Mouse (Mus musculus) liver, adult (tissue): ENCODE measurements around the gene Ift80.

Experiments used
- GATA4 ChIP-seq: IDR thresholded peaks from 2 replicates; pipeline ENCODE4 v1.6.1; 2014; ENCODE audit warnings: mild to moderate bottlenecking, low read length; ENCODE audit not compliant: insufficient replicate concordance

Ift80 gene

GRCm38 (mm10) chr3:68904902-68905778 is 99.2 kb downstream of the Ift80 start:
- TF ChIP-seq GATA4 = no peak

GRCm38 (mm10) chr3:68897154-68897553 is 107.2 kb downstream of the Ift80 start:
- TF ChIP-seq GATA4 = no peak

DNA sequence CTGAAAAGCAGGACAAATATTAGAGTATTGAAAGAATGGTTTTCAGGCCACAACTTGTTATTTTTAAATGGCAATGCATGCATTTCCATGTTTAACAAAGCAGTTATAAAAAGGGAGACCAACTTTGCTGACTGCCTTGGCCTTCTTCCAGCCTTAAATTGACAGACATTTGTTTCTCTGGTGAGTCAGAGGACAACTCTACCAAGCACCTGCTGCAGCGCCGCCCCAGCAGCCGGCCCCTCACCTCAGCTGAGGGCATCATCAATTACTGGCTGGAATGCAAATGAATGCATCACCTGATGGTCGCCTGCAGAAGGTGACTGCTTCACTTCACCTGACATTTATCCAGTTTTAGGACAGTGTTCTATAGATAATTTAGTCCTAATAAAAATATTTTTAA is 108.9 kb downstream of the Ift80 start:
- TF ChIP-seq GATA4 = no peak

- no peak for TF ChIP-seq GATA4
Observed at GRCm38 (mm10) chr3:68886845-68887244, 117.5 kb downstream of the Ift80 start.

DNA sequence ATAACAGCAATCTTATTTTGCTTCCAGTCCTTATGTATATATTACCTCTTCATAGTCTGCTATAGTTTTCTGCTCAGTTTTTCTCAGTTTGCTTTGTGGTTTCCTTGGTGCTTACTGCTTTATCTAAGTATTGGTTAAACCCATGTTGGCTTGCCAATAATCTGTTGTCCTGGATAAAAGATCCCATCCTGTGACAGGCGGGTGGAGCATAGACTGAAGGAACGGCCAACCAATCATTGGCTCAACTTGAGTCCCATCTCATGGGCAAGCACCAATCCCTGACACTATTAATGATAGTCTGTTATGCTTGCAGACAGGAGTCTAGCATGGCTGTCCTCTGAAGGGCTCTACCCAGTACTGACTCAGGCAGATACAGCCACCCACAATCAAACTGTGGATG is 130.3 kb downstream of the Ift80 start:
- TF ChIP-seq GATA4 = no peak

DNA sequence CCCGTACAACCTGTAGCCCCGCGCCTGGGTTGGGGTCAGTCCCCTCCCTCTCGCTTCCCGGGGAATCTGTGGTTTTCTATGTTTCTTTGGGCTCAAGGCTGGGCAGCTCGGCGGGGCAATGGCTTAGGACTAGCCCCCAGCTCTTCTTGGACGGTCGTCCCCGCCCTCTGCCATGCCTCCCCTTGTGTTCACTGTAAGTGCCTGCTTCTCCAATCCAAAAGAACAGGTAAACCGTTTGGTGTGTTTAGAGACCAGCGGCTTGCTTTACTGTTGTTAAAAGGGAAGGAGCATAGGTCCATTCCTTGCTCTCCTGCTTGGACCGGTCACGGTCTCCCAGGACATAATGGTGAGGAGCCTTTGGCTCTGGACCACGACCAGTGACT is 133.8 kb downstream of the Ift80 start:
- no peak for TF ChIP-seq GATA4

DNA sequence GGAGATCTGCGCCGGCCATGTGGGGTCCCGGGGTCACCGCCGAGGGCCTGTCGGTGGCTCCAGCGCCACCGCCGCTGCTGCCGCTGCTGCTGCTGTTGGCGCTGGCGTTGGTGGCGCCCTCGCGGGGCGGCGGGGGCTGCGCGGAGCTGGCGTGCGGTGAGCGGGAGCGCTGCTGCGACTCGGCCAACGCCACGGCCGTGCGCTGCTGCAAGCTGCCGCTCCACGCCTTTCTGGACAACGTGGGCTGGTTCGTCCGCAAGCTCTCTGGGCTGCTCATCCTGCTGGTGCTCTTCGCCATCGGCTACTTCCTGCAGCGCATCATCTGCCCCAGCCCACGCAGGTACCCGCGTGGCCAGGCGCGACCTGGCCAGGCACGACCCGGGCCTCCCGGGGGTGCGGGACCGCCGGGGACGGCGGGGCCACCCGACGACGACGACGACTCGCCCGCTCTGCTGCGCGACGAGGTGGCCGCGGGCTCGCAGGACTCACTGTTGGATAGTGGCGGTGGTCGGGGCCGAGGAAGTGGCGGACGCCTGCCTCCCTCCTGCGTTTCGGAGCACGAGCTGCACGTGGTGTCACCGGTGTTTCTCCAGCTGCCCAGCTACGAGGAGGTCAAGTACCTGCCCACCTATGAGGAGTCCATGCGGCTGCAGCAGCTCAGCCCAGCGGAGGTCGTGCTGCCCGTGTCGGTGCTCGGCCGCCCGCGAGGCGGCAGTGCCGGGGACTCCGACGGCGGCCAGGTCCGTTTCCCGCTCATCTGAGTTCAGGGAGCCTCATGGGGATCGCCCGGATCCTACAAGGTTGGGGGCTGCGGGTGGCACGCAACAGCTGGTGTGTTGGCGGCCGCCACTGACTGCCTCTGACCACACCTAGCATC is 134.4 kb downstream of the Ift80 start:
- TF ChIP-seq GATA4 = no peak

DNA sequence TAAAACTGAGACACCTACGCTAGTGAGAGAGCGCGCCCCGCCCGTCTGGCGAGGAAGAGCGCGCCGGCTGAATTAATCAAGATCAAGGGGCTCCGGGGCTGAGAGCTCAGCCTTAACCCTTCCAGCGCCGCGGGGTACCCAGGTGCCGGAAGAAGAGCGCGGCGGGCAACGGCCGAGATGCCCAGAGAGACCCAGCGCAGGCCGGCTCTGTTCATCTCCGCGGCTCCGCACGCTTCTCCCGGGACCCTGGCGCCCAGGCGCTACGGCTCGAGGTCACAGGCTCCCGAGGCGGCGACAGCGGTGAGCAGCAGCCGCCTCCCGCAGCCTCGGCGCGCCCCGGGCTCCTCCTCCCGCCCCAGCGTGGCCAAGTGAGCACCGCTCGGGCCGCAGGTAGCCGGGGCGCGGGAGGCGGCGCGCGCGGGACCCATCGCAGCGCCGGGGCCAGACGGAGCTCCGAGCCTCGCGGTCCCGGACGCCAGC is 135.1 kb downstream of the Ift80 start, which contains the start of gene 1110032F04Rik:
1110032F04Rik (plus strand) TSS at position 376 of the 480 bp plus-strand sequence.
- no peak for TF ChIP-seq GATA4

- TF ChIP-seq GATA4 = no peak
Observed at GRCm38 (mm10) chr3:68852414-68852813, 152.0 kb downstream of the Ift80 start.

DNA sequence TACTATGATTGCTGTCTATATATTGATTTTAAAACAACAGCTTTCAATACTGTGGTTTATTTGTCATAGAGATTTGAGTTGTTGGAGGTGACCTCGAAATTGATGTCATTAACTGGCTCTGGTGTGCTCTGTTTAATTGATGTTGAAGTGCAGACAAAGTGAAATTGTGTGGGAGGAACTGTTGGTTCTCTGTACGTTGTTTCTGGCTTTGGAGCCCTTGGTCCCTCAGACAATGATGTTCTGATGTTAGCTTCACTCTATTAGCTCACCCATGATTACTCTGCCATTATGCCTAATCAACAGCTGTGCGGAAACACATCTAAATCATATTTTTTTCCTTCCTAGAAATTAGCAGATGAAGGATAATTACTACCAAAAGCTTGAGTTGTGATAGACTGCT is 156.0 kb downstream of the Ift80 start:
- TF ChIP-seq GATA4 = no peak

DNA sequence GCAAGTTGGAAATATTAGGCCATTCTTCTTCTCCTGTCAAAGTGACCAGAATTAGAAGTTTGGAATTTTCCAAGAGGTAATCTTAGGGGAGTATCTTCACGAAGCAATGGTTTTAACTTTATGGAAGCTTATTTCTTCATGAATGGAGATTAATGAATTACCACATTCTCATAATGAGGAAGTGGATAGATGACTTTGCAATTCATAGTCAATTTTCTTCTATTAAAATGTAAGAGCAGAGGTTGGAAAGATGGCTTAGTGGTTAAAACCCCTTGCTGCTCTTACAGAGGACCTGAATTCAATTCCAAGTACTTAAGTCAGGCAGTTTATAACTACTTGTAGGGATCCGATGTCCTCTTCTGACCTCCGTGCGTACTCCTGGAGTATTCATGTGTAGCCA is 160.3 kb downstream of the Ift80 start:
- TF ChIP-seq GATA4 = no peak
